Mouse (Mus musculus) spleen, postnatal 14 days (tissue): ENCODE measurements around the gene Cnot6.
A peak's percentile ranks its signal among the peaks of the same experiment; 100 is the strongest.

Experiments
- DNase-seq, 2 experiments: peaks; one replicate each; pipeline ENCODE4 v3.0.0; 2021 to 2022; ENCODE audit warnings: low spot score in 2 of 2

The Cnot6 gene

GRCm38 (mm10) chr11:49654651-49655050 is 57.9 kb downstream of the Cnot6 start:
- DNase-seq, result no peak

- no peak for DNase-seq
Measured at GRCm38 (mm10) chr11:49653079-49653408, 59.5 kb downstream of the Cnot6 start.

GRCm38 (mm10) chr11:49652401-49653078 is 60.0 kb downstream of the Cnot6 start:
- DNase-seq, result peak; percentile 62 to 81

GRCm38 (mm10) chr11:49651762-49652322 is 60.7 kb downstream of the Cnot6 start:
- no peak for DNase-seq

DNA sequence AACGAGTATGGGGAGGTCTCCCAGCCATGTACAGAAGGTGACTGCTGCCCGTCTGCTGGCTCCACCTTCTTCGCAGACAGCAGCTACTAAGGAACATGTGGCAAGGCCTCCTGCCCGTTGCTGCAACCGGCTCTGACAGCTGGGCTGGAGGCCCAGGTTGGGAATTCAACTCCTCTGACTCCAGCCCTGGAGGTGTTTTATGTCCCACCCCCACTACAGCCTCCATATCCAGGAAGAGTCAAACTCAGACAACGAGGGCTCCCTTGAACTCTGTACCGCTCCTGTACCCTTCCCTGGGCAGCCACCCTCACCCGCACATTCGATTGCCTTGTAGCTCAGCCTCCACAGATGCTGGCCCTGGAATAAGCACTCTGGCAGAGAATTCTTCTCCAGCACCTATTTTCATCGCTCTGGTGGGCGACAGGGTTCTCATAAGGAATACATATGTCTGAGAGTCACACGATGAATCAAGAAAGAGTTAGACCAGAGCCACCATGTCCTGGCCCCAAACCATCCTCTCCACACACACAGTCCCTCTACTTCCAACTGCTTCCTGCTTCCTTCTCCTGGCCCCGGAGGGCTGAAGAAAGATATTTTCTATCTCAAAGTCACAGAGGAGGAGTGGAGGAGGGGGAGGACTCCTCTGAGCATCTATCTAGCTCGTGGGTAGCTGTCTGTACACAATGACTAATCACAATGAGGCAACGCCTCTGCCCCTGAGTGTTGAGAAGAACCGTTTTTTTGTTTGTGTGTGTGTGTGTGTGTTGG is 61.3 kb downstream of the Cnot6 start:
- DNase-seq, result peak in 1 of 2 experiments; percentile 5

DNA sequence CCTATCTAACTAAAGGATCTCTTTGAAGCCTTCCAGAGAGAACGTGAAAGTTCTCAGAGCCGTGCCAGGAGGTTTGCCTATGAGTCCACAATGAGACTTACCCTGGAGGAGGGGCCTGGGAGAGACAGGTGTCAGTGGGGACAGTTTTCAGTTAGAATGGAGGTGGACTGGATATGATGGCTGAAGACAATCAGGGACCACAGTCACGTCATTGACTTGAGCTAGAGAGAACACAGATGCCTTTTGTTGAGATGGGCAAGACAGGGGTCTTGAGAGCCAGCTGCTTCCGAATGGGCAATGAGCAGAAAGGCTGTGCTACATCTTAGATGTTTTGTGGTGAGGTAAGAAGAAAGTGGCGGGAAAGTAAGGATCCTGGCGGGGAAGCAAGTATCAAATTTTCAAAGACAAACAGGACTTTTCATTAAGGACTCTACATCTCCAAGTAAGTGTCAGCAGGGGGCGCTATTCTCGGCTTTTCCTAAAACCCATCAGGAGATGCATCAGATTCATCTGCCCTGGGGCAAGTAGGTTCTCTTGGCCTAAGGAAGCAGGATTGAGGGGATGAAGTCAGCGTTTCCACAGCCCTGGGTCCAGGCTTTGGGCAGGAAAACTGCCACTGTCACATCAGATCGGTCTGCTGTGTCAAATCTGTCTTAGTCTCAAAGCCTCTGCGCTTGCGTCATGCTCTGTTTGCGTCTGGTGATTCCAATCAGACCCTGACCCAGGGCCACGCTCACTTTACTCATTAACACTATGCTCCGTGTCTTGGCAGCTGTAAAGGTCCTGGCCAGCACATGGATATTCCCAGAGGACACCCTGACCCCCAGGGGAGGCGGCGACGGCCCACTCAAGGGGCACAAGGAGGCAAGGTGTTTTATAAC is 62.2 kb downstream of the Cnot6 start:
- DNase-seq, result peak in 1 of 2 experiments; percentile 4

DNA sequence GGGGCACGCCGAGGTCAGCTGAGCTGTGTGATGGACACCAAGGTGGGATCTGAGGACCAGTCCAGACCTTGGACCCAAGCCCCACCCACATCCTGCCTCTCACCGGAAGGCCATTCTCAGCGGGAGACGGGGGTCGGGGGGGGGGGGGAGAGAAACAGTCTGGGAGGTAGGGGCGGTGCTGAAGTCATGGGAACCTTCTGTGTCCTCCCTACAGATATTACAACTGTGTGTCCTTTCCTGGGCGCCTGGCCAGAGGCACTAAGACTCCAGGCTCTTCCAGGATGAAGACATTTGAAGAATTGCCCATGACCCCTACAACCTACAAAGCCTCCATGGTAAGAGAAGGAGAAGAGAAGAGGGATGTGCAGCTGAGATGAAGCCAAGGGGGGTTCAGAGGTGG is 66.8 kb downstream of the Cnot6 start:
- no peak for DNase-seq

- no peak for DNase-seq
Measured at GRCm38 (mm10) chr11:49636449-49636848, 76.1 kb downstream of the Cnot6 start.

DNA sequence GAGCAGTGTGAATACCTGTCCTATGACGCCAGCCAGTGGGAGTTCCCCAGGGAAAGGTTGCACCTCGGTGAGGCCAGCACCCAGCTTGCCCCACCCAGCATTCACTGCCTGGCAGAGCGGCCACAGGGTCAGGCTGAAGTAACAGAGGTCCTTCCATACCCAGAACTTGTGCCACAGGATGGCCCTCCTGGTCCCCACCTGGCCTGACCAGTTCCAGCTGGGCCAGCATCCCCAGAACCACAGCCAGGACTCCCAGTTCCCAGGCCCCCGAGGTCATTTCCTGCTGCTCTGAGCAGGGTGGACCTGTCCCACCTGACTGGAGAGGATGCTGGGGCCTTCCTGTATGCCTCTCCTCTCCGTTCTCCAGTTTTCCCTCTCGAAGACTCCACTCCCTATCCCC is 76.9 kb downstream of the Cnot6 start:
- no peak for DNase-seq

GRCm38 (mm10) chr11:49634101-49634500 is 78.4 kb downstream of the Cnot6 start:
- DNase-seq, result no peak

DNA sequence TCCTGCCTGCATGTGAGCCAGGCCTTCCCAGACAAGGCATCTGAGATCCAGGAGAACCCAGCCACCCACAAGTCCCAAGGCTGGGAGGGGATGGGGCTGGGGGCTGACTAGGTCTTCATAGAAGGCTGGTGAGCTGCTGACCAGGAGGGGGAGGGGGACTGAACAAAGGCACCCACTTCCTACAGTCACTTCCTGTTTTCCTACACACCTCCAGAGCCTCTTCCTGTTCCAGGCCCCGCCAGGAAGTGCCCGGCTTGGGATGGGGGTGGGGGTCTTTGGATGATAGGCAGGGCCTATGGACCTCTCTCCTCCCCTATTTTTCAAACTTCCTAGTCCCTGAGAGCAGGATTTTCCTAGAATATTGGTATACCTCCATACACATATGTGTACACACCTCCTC is 80.3 kb downstream of the Cnot6 start:
- no peak for DNase-seq

DNA sequence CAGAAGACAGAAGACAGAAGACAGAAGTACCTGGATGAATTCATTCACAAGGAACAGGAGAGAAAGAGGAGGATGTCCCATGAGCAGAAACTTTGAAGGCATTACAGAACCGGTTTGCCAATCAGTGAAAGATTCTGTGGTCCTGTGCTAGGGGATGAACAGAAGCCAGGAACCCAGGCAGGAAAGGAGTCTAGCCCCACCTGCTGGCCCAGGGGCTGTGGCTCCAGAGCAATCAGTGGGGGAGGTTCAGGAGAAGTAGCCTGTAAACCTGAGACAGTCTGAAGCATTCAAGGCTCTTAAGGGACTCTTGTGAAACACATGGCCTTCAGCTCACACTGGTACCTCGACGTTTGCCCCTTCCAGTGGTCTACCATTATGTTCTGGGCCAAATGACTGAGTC is 81.4 kb downstream of the Cnot6 start:
- no peak for DNase-seq

GRCm38 (mm10) chr11:49626748-49627147 is 85.8 kb downstream of the Cnot6 start:
- no peak for DNase-seq

- no peak for DNase-seq
Measured at GRCm38 (mm10) chr11:49625863-49626262, 86.7 kb downstream of the Cnot6 start.

GRCm38 (mm10) chr11:49624156-49624555 is 88.4 kb downstream of the Cnot6 start:
- DNase-seq, result no peak

GRCm38 (mm10) chr11:49621953-49622352 is 90.6 kb downstream of the Cnot6 start:
- DNase-seq, result no peak
